Mouse (Mus musculus): ENCODE results near the gene Tnfaip1. TPM values are rescaled to one million over a fixed set of nuclear protein-coding genes. Genes with fewer than 3 reads are reported as not detected.

Gene Tnfaip1
- polyA plus RNA-seq, 1 experiment from 2014 or later = 66.3 TPM

DNA sequence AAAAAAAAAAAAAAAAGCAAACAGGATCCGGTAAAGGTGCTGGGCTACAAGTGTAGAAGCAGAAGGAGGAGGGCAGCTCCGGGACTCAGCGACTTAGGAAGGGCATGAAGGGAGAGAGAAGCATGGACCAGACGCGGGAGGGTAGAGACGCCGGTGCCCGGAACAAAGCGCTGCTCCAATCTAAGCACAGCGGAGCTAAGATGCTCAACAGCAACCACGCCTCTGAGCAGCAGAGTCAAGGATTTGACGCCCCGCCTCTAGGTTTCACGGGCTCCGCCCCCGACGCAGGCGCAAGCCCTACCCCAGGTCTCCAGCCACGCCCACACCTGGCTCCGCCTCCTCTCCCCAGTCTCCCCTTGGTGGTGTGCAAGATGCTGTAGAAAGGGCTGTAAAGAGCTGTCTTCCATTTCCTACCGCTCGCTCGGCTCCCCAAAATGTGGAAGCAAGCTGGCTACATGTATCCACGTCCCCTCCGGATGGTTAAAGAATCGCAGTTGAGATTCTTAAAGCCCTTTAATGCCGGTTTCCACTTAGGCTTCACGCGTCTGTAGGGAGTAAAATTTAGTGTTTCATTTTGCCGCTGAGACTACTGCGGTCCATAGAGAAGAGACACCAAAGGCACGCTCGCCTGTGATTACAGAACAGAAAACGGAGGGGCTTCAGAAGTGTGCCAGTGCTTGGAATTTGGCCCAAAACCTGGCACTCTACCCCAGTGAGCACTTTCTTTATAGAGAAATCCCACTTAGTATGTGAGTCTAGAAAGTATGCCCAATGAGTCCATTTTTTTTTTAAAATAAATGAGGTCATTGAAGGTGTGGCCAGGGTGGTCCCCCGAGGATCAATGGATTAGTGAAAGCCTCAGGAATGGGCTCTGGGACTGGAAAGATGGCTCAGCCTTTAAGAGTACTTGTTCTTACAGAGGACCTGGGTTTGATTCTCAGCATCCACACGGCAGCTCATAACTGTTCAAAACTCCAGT lies 38.3 kb downstream of the Tnfaip1 start, which contains the start of gene Sarm1:
Sarm1 (minus strand) TSS at position 211 of the 979 bp plus-strand sequence.
- WGBS = 3% methylated on average over 36 of the region's 36 CpGs
- peak within 1 kb of the TSS; percentile 52 for H3K4me3 ChIP-seq (replicated peaks)
- H3K4me1 ChIP-seq = peaks cover 14% of the 10 kb centered on the region
- no peak within 1 kb of the TSS for H3K27ac ChIP-seq
- no peaks in the 10 kb centered on the region for H3K9me3 ChIP-seq
- peaks cover 35% of the 10 kb centered on the region for H3K27me3 ChIP-seq (replicated peaks)
- H3K9ac ChIP-seq = no peak within 1 kb of the TSS
- peak; percentile 93 for ATAC-seq (ENCODE audit: insufficient read depth, low FRiP score, low read depth)
- peak within 1 kb of the TSS; percentile 97 for H3K4me2 ChIP-seq
- H3K36me3 ChIP-seq = no peaks in the 10 kb centered on the region

DNA sequence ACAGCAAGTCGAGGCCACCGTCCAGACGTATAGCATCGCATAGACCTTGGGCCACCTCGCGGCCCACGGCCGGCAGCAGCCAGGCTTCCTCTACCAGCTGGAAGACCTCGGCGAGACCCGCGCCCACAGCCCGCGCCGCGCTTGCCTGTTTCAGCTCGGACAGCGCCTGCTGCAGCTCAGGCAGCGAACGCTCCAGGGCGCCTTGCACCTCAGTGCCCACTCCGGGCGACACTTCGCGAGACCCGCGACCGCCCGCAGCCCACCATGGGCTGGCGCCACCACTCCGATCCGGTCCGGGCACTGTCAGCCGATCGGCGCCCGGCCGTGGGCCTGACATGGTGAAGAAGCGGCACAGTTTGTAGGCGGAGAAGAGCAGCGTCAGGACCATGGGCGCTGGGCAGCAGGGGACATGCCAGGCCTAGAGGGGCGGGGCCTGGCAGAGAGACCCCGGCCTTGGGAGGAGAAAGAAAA lies 39.0 kb downstream of the Tnfaip1 start:
- under 1% methylated on average over 44 of the region's 44 CpGs for WGBS
- ATAC-seq (ENCODE audit: insufficient read depth, low FRiP score, low read depth) = no peak; the same call in 1 of the 2 replicates

DNA sequence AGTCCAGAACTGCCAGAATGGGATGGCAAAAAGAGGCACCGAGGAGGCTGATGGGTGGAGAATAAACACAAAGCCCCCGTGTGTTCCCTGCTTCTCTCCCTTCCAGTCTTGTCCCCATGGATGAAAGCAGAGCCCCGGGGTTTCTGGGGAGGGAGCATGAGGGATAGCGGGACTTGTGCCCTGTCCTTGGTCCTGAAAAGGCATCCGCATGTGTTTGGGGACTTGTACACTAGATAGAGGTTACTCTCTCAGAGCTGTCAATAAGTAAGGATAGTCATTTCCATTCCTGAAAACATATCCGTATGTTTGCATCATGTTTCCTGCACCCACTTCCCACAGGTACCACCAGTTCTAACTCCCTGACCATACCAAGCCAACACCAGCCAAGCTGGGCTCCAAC lies 40.2 kb downstream of the Tnfaip1 start:
- Histone ChIP-seq H3K27me3 (replicated peaks) (peaks cover 45% of the 10 kb centered on the region), H3K4me2 (no peak overlapping the region), H3K9ac (no peak overlapping the region)

More for the DNA sequence above, 39.0 kb downstream of the Tnfaip1 start:
- Histone ChIP-seq H3K27ac (no peak overlapping the region), H3K4me1 (peaks cover 14% of the 10 kb centered on the region), H3K27me3 (replicated peaks) (peaks cover 35% of the 10 kb centered on the region), H3K4me3 (replicated peaks) (peak overlapping the region; percentile 52), H3K4me2 (peak overlapping the region; percentile 97), H3K36me3 (no peaks in the 10 kb centered on the region), H3K9me3 (no peaks in the 10 kb centered on the region), H3K9ac (no peak overlapping the region)

DNA sequence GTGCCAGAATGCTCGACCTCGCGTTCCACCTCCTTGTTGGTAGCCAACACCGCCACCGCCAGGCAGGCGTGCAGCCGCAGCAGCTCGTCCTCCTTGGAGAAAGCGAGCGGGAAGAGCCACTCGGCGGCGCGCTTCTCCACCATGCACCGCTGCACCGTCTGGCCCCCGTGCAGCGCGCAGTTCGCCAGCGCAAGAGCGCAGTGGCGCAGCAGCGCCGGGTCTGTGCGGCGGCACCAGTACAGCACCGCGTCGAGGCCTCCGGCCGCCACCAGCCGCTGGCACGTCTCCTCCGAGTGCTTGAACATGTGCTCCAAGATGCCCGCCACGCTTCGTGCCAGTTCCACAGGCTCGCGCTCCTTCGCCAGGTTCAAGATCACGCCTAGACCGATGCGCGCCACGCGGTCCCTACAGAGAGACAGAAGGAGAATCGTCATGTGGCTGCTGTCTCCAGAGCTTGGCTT lies 45.3 kb downstream of the Tnfaip1 start:
- Histone ChIP-seq H3K4me3 (replicated peaks) (peak overlapping the region; percentile 21), H3K36me3 (no peaks in the 10 kb centered on the region), H3K9me3 (no peaks in the 10 kb centered on the region), H3K9ac (no peak overlapping the region), H3K27ac (no peak overlapping the region), H3K4me2 (peak overlapping the region; percentile 51), H3K27me3 (replicated peaks) (peaks cover 59% of the 10 kb centered on the region), H3K4me1 (0 out of 2 replicates have a peak, but pooled peaks cover 7% of the 10 kb centered on the region)
- 11% methylated on average over 44 of the region's 48 CpGs for WGBS
- no peak for ATAC-seq (ENCODE audit: insufficient read depth, low FRiP score, low read depth)

More for the DNA sequence above, 40.2 kb downstream of the Tnfaip1 start:
- no peak for ATAC-seq (ENCODE audit: insufficient read depth, low FRiP score, low read depth)
- no peaks in the 10 kb centered on the region for H3K36me3 ChIP-seq
- H3K4me3 ChIP-seq (replicated peaks) = no peak overlapping the region
- H3K4me1 ChIP-seq = peaks cover 17% of the 10 kb centered on the region
- 6% methylated on average over 6 of the region's 6 CpGs for WGBS
- H3K9me3 ChIP-seq = no peaks in the 10 kb centered on the region
- no peak overlapping the region for H3K27ac ChIP-seq

DNA sequence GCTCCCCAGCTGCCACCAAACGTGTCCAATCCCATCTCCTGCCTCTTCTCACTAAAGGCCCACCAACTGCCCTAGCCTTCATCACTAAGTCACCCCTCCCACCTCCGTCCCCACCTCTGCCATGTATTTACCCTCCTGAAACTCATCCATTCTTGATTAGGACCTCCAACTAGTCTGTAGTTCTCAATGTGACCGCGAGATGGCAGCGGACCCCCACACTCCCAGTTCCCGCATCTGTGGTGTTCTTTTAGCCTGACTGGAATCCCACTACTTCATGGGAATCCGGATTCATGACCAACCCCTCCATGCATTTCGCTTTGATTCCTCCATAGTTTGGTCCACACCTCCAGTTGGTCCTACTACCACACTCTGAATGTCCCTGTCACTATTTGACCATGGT lies 48.0 kb downstream of the Tnfaip1 start:
- no peaks in the 10 kb centered on the region for H3K36me3 ChIP-seq
- 3% methylated on average over 8 of the region's 8 CpGs for WGBS
- H3K4me1 ChIP-seq = 0 out of 2 replicates have a peak, but pooled peaks cover 7% of the 10 kb centered on the region
- no peak overlapping the region for H3K4me3 ChIP-seq (replicated peaks)
- no peak overlapping the region for H3K27ac ChIP-seq
- H3K4me2 ChIP-seq = no peak overlapping the region
- peaks cover 56% of the 10 kb centered on the region for H3K27me3 ChIP-seq (replicated peaks)
- no peaks in the 10 kb centered on the region for H3K9me3 ChIP-seq
- H3K9ac ChIP-seq = no peak overlapping the region
- ATAC-seq (ENCODE audit: insufficient read depth, low FRiP score, low read depth) = no peak

DNA sequence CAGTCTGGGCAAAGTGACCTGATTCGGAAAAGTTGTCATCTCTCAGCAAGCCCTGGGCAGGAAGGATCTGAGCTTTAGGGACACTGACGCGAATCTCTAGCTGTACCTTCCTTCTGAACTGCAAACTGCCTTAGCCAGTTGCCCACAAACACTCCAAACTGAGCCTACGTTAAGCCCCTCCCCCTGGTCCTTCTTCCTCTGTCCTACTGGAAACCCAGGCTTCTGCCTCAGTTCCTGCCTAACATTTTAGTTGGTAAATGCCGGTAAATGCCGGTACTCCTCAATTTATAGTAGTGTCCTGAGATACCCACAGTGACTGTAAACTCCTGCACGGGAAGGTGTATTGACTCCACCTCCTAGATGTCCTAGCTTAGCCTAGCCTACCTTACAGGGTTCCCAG lies 52.5 kb downstream of the Tnfaip1 start:
- WGBS = 56% methylated on average over 7 of the region's 7 CpGs
- H3K36me3 ChIP-seq = no peaks in the 10 kb centered on the region
- no peak overlapping the region for H3K4me2 ChIP-seq
- no peaks in the 10 kb centered on the region for H3K4me1 ChIP-seq
- no peak overlapping the region for H3K27ac ChIP-seq
- H3K27me3 ChIP-seq (replicated peaks) = peaks cover 25% of the 10 kb centered on the region
- H3K4me3 ChIP-seq (replicated peaks) = no peak overlapping the region
- H3K9me3 ChIP-seq = no peaks in the 10 kb centered on the region
- no peak overlapping the region for H3K9ac ChIP-seq
- ATAC-seq (ENCODE audit: insufficient read depth, low FRiP score, low read depth) = no peak

DNA sequence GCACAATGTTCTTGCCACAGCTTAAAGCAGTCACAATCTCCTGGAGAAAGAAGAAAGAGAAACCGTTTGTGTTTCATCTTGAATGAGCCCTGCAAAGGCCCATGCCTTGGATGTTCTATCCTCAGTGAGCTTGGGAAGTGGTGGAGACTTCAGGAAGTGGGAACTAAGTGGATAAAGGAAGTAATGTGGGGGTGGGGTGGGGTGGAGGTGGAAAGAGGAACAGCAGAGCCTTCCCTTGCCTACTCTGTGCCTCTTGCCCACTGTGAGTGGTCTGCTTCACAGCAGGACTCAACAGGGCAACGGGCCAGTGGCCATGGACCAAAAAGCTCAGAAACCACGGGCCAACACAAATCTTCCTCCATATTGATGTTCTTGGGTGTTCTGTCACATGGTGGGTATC lies 60.8 kb downstream of the Tnfaip1 start:
- Histone ChIP-seq H3K4me3 (replicated peaks) (no peak overlapping the region), H3K9ac (no peak overlapping the region), H3K4me1 (no peaks in the 10 kb centered on the region), H3K27ac (no peak overlapping the region), H3K9me3 (no peaks in the 10 kb centered on the region), H3K4me2 (no peak overlapping the region), H3K27me3 (replicated peaks) (no peaks in the 10 kb centered on the region), H3K36me3 (no peaks in the 10 kb centered on the region)
- 75% methylated on average over 3 of the region's 3 CpGs for WGBS
- ATAC-seq (ENCODE audit: insufficient read depth, low FRiP score, low read depth) = no peak

Other genes with a start within 250 kb of the Tnfaip1 start
- 0.26 and 0.37 TPM in 2 replicates for gene BC030499, start 245.5 kb downstream of the Tnfaip1 start, polyA plus RNA-seq (2015; fragmentation: Nextera tagmentation; extraction: Ambion mirVana)
- gene Spag5, start 234.8 kb downstream of the Tnfaip1 start, polyA plus RNA-seq (2015; fragmentation: Nextera tagmentation; extraction: Ambion mirVana) = 33.3 and 34.6 TPM in 2 replicates
- gene Aldoc, start 213.4 kb downstream of the Tnfaip1 start, polyA plus RNA-seq (2015; fragmentation: Nextera tagmentation; extraction: Ambion mirVana) = 24.1 and 24.5 TPM in 2 replicates
- gene Pigs, start 207.9 kb downstream of the Tnfaip1 start, polyA plus RNA-seq (2015; fragmentation: Nextera tagmentation; extraction: Ambion mirVana) = 67.8 and 75.7 TPM in 2 replicates
- gene Unc119, start 192.8 kb downstream of the Tnfaip1 start, polyA plus RNA-seq (2015; fragmentation: Nextera tagmentation; extraction: Ambion mirVana) = 34.1 and 34.8 TPM in 2 replicates
- 0.63 and 0.90 TPM in 2 replicates for gene Foxn1, start 149.8 kb downstream of the Tnfaip1 start, polyA plus RNA-seq (2015; fragmentation: Nextera tagmentation; extraction: Ambion mirVana)
- 0.26 and 0.51 TPM in 2 replicates for gene Slc13a2, start 114.1 kb downstream of the Tnfaip1 start, polyA plus RNA-seq (2015; fragmentation: Nextera tagmentation; extraction: Ambion mirVana)
- gene Slc46a1, start 70.6 kb downstream of the Tnfaip1 start, polyA plus RNA-seq (2015; fragmentation: Nextera tagmentation; extraction: Ambion mirVana) = 11.9 and 12.4 TPM in 2 replicates
- gene Sarm1, start 38.6 kb downstream of the Tnfaip1 start, polyA plus RNA-seq (2015; fragmentation: Nextera tagmentation; extraction: Ambion mirVana) = 2.6 and 3.3 TPM in 2 replicates
- gene Vtn, start 37.2 kb downstream of the Tnfaip1 start, polyA plus RNA-seq (2015; fragmentation: Nextera tagmentation; extraction: Ambion mirVana) = 59.8 and 67.8 TPM in 2 replicates
- gene Sebox, start 32.9 kb downstream of the Tnfaip1 start, polyA plus RNA-seq (2015; fragmentation: Nextera tagmentation; extraction: Ambion mirVana) = not detected in 2 replicates
- gene Tmem199, start 24.2 kb downstream of the Tnfaip1 start, polyA plus RNA-seq (2015; fragmentation: Nextera tagmentation; extraction: Ambion mirVana) = 45.5 and 47.2 TPM in 2 replicates
- gene Poldip2, start 24.1 kb downstream of the Tnfaip1 start, polyA plus RNA-seq (2015; fragmentation: Nextera tagmentation; extraction: Ambion mirVana) = 131 and 145 TPM in 2 replicates
- gene Ift20, start within 50 bp of the Tnfaip1 start, polyA plus RNA-seq (2015; fragmentation: Nextera tagmentation; extraction: Ambion mirVana) = 142 and 147 TPM in 2 replicates
- gene Tmem97, start 14.4 kb upstream of the Tnfaip1 start, polyA plus RNA-seq (2015; fragmentation: Nextera tagmentation; extraction: Ambion mirVana) = 244 and 293 TPM in 2 replicates
- gene Nlk, start 161.0 kb upstream of the Tnfaip1 start, polyA plus RNA-seq (2015; fragmentation: Nextera tagmentation; extraction: Ambion mirVana) = 9.2 and 11.8 TPM in 2 replicates
- gene Ccnq, start 215.4 kb upstream of the Tnfaip1 start, polyA plus RNA-seq (2015; fragmentation: Nextera tagmentation; extraction: Ambion mirVana) = 36.9 and 39.3 TPM in 2 replicates

Measured in stomach, embryonic 15.5 days (tissue).